Mouse (Mus musculus): ENCODE measurements at regions not wholly inside any gene's neighbourhood (a gene's known extent, or its start where the extent isn't known, plus 50 kb on each side); places are given as distances from the start of the nearest gene placed in this dataset.

GRCm38 (mm10) chr12:9954178-9954888 is 384.4 kb downstream of the Osr1 start:
- WGBS: 62% methylated on average over 6 of the region's 6 CpGs

GRCm38 (mm10) chr12:9969390-9969789 is 399.5 kb downstream of the Osr1 start:
- no peak overlapping the region for H3K9ac ChIP-seq (replicated peaks; ENCODE audit: low read depth, low read length)
- no peaks in the 10 kb centered on the region for H3K9me3 ChIP-seq (replicated peaks; ENCODE audit: control insufficient read depth, low read length)
- H3K4me1 ChIP-seq (ENCODE audit: control insufficient read depth, insufficient read depth): no peaks in the 10 kb centered on the region
- H3K27me3 ChIP-seq (ENCODE audit: control insufficient read depth, insufficient read depth, low read length): no peaks in the 10 kb centered on the region
- no peak overlapping the region for H3K4me3 ChIP-seq (ENCODE audit: low read depth, low read length)
- ATAC-seq (ENCODE audit: insufficient read depth, low read depth) (no peak), DNase-seq (ENCODE audit: low spot score) (no peak)
- H3K27ac ChIP-seq (ENCODE audit: low read depth): no peak overlapping the region
- no peak overlapping the region for H3K4me2 ChIP-seq (ENCODE audit: low read depth, low read length)
- H3K36me3 ChIP-seq (replicated peaks; ENCODE audit: control insufficient read depth, insufficient read depth, low read length): no peaks in the 10 kb centered on the region
- WGBS: 50% methylated on average over 1 of the region's 1 CpGs
- no peak for TF ChIP-seq CTCF (IDR thresholded peaks at IDR 0.05; ENCODE audit: low read depth)
- TF ChIP-seq EP300 (IDR thresholded peaks at IDR 0.05; ENCODE audit: low read depth): no peak

More at GRCm38 (mm10) chr12:9954178-9954888, 384.4 kb downstream of the Osr1 start:
- no peak for DNase-seq (ENCODE audit: low spot score)
- no peak overlapping the region for H3K27ac ChIP-seq (ENCODE audit: low read depth)
- no peak overlapping the region for H3K4me3 ChIP-seq (ENCODE audit: low read depth, low read length)
- no peaks in the 10 kb centered on the region for H3K27me3 ChIP-seq (ENCODE audit: control insufficient read depth, insufficient read depth, low read length)
- H3K9ac ChIP-seq (replicated peaks; ENCODE audit: low read depth, low read length): no peak overlapping the region
- TF ChIP-seq CTCF (IDR thresholded peaks at IDR 0.05; ENCODE audit: low read depth) (no peak), EP300 (IDR thresholded peaks at IDR 0.05; ENCODE audit: low read depth) (no peak)
- H3K9me3 ChIP-seq (replicated peaks; ENCODE audit: control insufficient read depth, low read length): no peaks in the 10 kb centered on the region
- ATAC-seq (ENCODE audit: insufficient read depth, low read depth): no peak
- no peaks in the 10 kb centered on the region for H3K36me3 ChIP-seq (replicated peaks; ENCODE audit: control insufficient read depth, insufficient read depth, low read length)
- no peaks in the 10 kb centered on the region for H3K4me1 ChIP-seq (ENCODE audit: control insufficient read depth, insufficient read depth)
- no peak overlapping the region for H3K4me2 ChIP-seq (ENCODE audit: low read depth, low read length)

GRCm38 (mm10) chr12:9970771-9971170 is 399.0 kb upstream of the Nt5c1b start:
- no peaks in the 10 kb centered on the region for H3K36me3 ChIP-seq (replicated peaks; ENCODE audit: control insufficient read depth, insufficient read depth, low read length)

GRCm38 (mm10) chr12:9978494-9979112 is 391.2 kb upstream of the Nt5c1b start:
- Histone ChIP-seq H3K27me3 (ENCODE audit: control insufficient read depth, insufficient read depth, low read length) (no peaks in the 10 kb centered on the region), H3K4me3 (ENCODE audit: low read depth, low read length) (no peak overlapping the region), H3K4me1 (ENCODE audit: control insufficient read depth, insufficient read depth) (peaks cover 6% of the 10 kb centered on the region), H3K36me3 (replicated peaks; ENCODE audit: control insufficient read depth, insufficient read depth, low read length) (no peaks in the 10 kb centered on the region), H3K9ac (replicated peaks; ENCODE audit: low read depth, low read length) (no peak overlapping the region), H3K4me2 (ENCODE audit: low read depth, low read length) (no peak overlapping the region), H3K27ac (ENCODE audit: low read depth) (peak overlapping the region; percentile 62), H3K9me3 (replicated peaks; ENCODE audit: control insufficient read depth, low read length) (no peaks in the 10 kb centered on the region)
- WGBS: 28% methylated on average over 3 of the region's 3 CpGs
- TF ChIP-seq EP300 (IDR thresholded peaks at IDR 0.05; ENCODE audit: low read depth): no peak
- no peak for TF ChIP-seq CTCF (IDR thresholded peaks at IDR 0.05; ENCODE audit: low read depth)
- ATAC-seq (ENCODE audit: insufficient read depth, low read depth) (0 out of 2 replicates have a peak, but pooled peaks have one; percentile 20), DNase-seq (ENCODE audit: low spot score) (no peak)

More at GRCm38 (mm10) chr12:9970771-9971170, 399.0 kb upstream of the Nt5c1b start:
- Histone ChIP-seq H3K27ac (ENCODE audit: low read depth) (no peak overlapping the region), H3K9ac (replicated peaks; ENCODE audit: low read depth, low read length) (no peak overlapping the region), H3K4me1 (ENCODE audit: control insufficient read depth, insufficient read depth) (no peaks in the 10 kb centered on the region), H3K4me3 (ENCODE audit: low read depth, low read length) (no peak overlapping the region), H3K9me3 (replicated peaks; ENCODE audit: control insufficient read depth, low read length) (no peaks in the 10 kb centered on the region), H3K4me2 (ENCODE audit: low read depth, low read length) (no peak overlapping the region), H3K27me3 (ENCODE audit: control insufficient read depth, insufficient read depth, low read length) (no peaks in the 10 kb centered on the region)
- TF ChIP-seq CTCF (IDR thresholded peaks at IDR 0.05; ENCODE audit: low read depth) (no peak), EP300 (IDR thresholded peaks at IDR 0.05; ENCODE audit: low read depth) (no peak)
- ATAC-seq (ENCODE audit: insufficient read depth, low read depth): no peak
- 84% methylated on average over 2 of the region's 2 CpGs for WGBS
- DNase-seq (ENCODE audit: low spot score): no peak

GRCm38 (mm10) chr12:9979113-9979507 is 390.7 kb upstream of the Nt5c1b start:
- Histone ChIP-seq H3K9ac (replicated peaks; ENCODE audit: low read depth, low read length) (no peak overlapping the region), H3K4me3 (ENCODE audit: low read depth, low read length) (no peak overlapping the region), H3K9me3 (replicated peaks; ENCODE audit: control insufficient read depth, low read length) (no peaks in the 10 kb centered on the region), H3K27ac (ENCODE audit: low read depth) (peak overlapping the region; percentile 62), H3K27me3 (ENCODE audit: control insufficient read depth, insufficient read depth, low read length) (no peaks in the 10 kb centered on the region), H3K36me3 (replicated peaks; ENCODE audit: control insufficient read depth, insufficient read depth, low read length) (no peaks in the 10 kb centered on the region), H3K4me2 (ENCODE audit: low read depth, low read length) (no peak overlapping the region), H3K4me1 (ENCODE audit: control insufficient read depth, insufficient read depth) (peaks cover 6% of the 10 kb centered on the region)
- TF ChIP-seq EP300 (IDR thresholded peaks at IDR 0.05; ENCODE audit: low read depth): no peak
- DNase-seq (ENCODE audit: low spot score) (peak; percentile 69), ATAC-seq (ENCODE audit: insufficient read depth, low read depth) (peak; percentile 75; the same call in 1 of the 2 replicates)
- 17% methylated on average over 1 of the region's 1 CpGs for WGBS

Data from heart, postnatal 0 days (tissue).